Mouse (Mus musculus) right cerebral cortex, adult 2 months (tissue): ENCODE data around the gene Hpse.

ENCODE experiments used
- DNase-seq, 2 experiments: peaks; one replicate each; pipeline ENCODE4 v3.0.0; 2021 to 2022; ENCODE audit warnings: low spot score in 2 of 2

Gene Hpse

GRCm38 (mm10) chr5:100697398-100697797 lies 22.1 kb downstream of the Hpse start:
- no peak for DNase-seq

- DNase-seq, result no peak
These were observed 33.9 kb downstream of the Hpse start for GRCm38 (mm10) chr5:100685631-100686030.

- DNase-seq, result no peak
These were observed 39.0 kb downstream of the Hpse start for GRCm38 (mm10) chr5:100680542-100680933.

- DNase-seq, result no peak
These were observed 39.5 kb downstream of the Hpse start for GRCm38 (mm10) chr5:100679911-100680541.

GRCm38 (mm10) chr5:100674711-100675376 lies 44.7 kb downstream of the Hpse start, which contains the start of gene Coq2:
Gene Coq2 (minus strand): TSS chr5:100675140.
- DNase-seq, result peak; percentile 67 to 79

GRCm38 (mm10) chr5:100673745-100674486 lies 45.6 kb downstream of the Hpse start:
- peak; percentile 87 to 89 for DNase-seq

GRCm38 (mm10) chr5:100672403-100672802 lies 47.1 kb downstream of the Hpse start:
- no peak for DNase-seq

- DNase-seq, result no peak
These were observed 47.6 kb downstream of the Hpse start for GRCm38 (mm10) chr5:100671897-100672296.

GRCm38 (mm10) chr5:100671398-100671797 lies 48.1 kb downstream of the Hpse start:
- peak; percentile 52 to 60 for DNase-seq

GRCm38 (mm10) chr5:100666965-100667364 lies 52.6 kb downstream of the Hpse start:
- no peak for DNase-seq

- peak in 1 of 2 experiments; percentile 29 for DNase-seq
These were observed 55.7 kb downstream of the Hpse start for GRCm38 (mm10) chr5:100663854-100664253.

GRCm38 (mm10) chr5:100663011-100663410 lies 56.5 kb downstream of the Hpse start:
- DNase-seq, result no peak

- DNase-seq, result peak; percentile 56 to 64
These were observed 61.1 kb downstream of the Hpse start for GRCm38 (mm10) chr5:100658460-100658859.

- DNase-seq, result no peak
These were observed 63.2 kb downstream of the Hpse start for GRCm38 (mm10) chr5:100656352-100656751.

- no peak for DNase-seq
These were observed 67.2 kb downstream of the Hpse start for GRCm38 (mm10) chr5:100652327-100652726.

GRCm38 (mm10) chr5:100651486-100651885 lies 68.0 kb downstream of the Hpse start:
- no peak for DNase-seq

GRCm38 (mm10) chr5:100650969-100651368 lies 68.5 kb downstream of the Hpse start:
- no peak for DNase-seq

GRCm38 (mm10) chr5:100648546-100648945 lies 71.0 kb downstream of the Hpse start:
- no peak for DNase-seq

GRCm38 (mm10) chr5:100648046-100648445 lies 71.5 kb downstream of the Hpse start:
- DNase-seq, result no peak

GRCm38 (mm10) chr5:100646558-100646957 lies 73.0 kb downstream of the Hpse start:
- DNase-seq, result no peak

GRCm38 (mm10) chr5:100643991-100644535 lies 75.5 kb downstream of the Hpse start:
- DNase-seq, result no peak

GRCm38 (mm10) chr5:100643253-100643990 lies 76.1 kb downstream of the Hpse start:
- DNase-seq, result no peak
